Mouse (Mus musculus) cerebellum, adult 9-11 months (tissue): ENCODE measurements around the gene Rbm12b1.
"Not testable (repeated sequence)": the region's sequence is repeated elsewhere in the genome, so short reads cannot be mapped to it uniquely, and the experiment has no call there.

ENCODE experiments used
- DNase-seq: peaks from one replicate; pipeline ENCODE4 v3.0.0; 2022

The Rbm12b1 gene

GRCm38 (mm10) chr4:12140141-12140567 lies at the start of gene Rbm12b1:
TSS of gene Rbm12b1 (plus strand) at chr4:12140264.
- DNase-seq, result peak; percentile 86

GRCm38 (mm10) chr4:12140592-12141062 lies 563 bp downstream of the Rbm12b1 start:
- peak; percentile 22 for DNase-seq

DNA sequence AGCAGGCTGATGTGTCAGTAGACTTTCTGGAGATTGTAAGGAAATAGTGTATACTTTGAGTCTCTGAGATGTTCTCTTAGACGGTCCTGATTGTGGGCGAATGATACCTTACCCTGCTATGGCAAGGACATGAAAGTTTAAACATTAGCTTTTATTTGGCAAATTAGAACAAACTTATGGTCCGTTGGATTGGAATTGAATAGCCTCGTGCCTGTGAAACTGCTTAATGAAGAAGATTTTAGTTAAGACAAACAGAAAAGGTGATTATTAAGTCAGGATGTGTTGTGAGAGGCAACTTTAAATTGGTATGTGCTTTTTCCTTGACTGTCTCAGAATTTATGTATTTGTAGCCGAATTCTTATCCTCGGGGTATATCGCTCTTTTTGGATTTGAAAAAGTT lies 1.5 kb downstream of the Rbm12b1 start:
- DNase-seq, result not testable (repeated sequence)

DNA sequence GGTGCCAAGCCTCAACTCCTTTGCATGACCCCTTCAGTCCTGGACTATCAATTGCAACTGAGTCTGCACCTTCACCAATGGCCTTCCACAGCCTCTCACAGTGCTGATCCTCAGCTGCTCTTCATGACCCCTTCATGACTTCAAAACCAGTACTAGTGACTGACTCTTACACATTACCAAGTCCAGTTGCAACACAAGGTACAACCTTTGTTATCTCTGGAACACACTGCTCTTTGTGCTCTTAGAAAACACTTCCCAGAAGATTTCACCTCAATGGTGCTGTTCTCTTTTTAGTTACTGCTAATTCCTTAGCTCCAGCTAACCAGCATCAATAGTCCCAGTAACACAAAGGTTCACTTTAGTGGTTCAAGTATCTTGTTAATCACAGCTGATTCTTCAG lies 7.6 kb downstream of the Rbm12b1 start:
- DNase-seq, result no peak

DNA sequence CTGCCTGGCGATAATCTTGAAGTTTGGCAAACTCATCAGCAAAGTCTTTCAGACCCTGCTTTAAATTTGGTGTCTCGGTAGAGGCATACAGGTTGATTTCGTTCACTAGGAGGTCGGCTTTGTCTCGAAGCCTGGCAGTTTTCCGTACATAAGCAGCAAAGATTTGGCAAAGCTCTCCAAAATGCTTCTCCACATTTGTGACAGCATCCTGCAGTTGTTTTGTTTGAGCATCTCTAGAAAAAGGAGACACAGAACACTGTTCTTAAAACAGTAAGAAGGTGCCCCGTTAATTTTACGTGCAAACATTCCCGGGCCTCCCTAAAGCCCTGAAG lies 30.9 kb downstream of the Rbm12b1 start:
- no peak for DNase-seq

DNA sequence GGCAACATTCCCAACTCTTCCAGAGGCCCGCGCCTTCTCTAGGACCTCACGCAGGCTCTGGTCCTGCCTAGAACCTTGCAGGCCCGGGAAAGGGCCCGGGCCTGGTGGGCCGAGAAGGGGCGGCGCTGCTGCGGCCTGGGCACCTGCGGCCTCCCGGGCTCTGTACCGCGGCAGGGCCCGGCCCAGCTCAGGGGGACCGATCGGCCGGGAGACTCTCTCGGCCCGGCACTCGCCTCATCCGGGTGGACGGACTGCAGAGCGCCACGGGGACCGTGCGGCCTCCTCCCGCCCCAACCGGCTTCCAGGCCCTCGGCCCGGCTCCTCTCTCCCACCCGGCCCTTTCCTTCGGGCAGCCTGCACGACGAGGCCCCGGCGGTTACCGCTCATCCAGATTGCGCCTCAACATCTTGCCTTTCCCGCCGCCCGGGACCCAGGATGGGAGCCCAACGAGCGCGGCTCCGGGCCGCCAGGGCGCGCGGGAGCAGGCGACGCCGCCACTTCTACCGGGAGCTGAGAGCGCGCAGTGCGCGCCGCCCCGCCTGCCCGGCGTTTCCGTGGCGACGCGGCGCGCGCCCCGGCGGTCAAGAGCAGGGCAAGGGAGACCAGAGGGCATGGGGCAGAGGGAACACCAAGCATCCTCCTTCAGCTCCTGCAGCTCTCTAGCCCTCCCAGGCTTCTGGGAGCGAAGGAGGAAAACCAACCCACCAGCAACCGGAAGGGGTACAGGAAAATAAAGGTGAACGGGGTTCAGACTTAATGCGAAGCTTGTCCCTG lies 31.4 kb downstream of the Rbm12b1 start, which contains the start of gene Fam92a:
Gene Fam92a, minus strand, starts transcription at position 698 of the 774 bp plus-strand sequence.
- DNase-seq, result peak; percentile 79

DNA sequence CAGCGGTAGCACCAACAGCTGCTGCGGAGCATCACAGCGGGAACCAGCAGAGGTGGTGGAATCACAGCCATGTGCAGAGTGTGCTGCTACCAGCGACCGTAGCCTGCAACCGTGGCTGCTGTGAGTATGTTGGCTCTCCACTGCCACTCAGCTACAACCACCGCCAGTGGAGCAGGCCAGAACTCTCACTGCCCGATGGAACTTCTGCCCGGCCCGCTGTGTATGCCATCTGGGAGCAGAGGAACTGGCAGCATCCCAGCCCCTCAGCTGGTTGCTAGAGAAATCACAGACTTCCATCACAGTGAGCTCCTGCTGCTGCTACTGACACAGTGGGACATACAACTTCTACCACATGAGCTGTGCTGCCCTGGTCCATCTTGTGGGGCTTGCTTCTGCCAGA lies 38.9 kb downstream of the Rbm12b1 start:
- no peak for DNase-seq
